Mouse (Mus musculus) cerebellum, postnatal 25 days (tissue): ENCODE measurements around the gene Dcst1.
A peak's percentile ranks its signal among the peaks of the same experiment; 100 is the strongest.

Source experiments
- DNase-seq, 2 experiments: peaks; one replicate each; pipeline ENCODE4 v3.0.0; 2021; ENCODE audit warnings: mixed read lengths in 2 of 2

Dcst1 gene

DNA sequence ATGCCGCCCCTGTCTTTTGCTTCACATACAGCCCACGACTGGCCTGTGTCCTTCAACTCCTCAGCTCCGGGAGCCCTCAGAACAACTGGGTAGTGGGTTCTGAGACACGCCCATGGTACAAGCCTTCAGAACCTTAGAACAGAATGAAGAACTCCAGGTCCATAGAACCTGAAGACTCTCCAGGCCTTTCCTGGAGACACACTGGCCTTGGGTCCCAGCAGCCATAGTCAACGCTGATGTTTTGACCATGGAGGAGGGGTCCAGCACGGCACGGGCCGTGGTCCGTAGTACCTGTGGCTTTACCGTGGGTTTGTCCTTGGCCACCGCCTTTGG, at the start of gene Dcst1:
Dcst1 (minus strand) TSS at position 101 of the 333 bp plus-strand sequence.
- DNase-seq: no peak

DNA sequence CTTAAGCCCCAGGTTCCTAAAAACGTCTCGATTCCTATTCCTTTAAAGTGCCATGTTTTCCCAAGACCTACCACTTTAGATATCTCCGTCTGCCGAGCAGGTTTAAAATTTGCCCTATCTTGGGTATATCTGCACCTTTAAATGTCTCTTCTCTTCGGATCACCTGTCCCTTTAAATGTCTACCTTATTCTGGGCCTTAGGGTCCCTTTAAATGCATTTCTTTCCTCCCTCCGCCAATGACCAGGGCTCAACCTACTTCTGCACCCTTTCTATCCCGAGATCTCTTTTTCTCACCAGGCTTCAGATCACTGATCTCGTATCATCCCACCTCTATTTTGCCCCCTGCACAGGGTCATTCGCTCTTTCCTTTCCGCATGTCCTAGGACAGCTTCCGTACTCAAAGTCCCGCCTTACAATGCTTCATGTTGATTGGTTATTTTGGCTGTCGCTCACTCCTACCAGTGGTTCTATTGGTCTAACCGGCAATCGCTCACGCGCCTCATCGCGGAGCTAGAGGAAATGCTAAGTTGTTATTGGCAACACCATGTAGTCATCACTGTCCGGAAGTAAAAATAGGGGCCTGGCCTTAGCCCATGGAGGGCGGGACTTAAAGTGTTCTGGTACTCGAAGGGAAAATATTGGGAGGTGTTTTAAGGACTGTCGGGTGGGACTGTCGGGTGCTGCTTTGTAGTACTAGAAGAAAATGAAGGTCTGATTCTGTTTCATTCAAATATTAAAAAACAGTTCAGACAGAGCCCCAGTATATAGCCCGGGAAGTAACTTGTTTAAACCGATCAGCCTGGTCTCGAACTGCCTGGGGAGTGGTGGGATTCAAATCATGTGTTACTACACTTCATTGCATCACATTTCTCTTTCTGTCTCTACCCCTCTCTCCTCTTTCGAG, 46.7 kb upstream of the Dcst1 start, which contains the start of gene Flad1:
Flad1 (minus strand) TSS at position 381 of the 904 bp plus-strand sequence.
- peak; percentile 97 to 100 for DNase-seq

DNA sequence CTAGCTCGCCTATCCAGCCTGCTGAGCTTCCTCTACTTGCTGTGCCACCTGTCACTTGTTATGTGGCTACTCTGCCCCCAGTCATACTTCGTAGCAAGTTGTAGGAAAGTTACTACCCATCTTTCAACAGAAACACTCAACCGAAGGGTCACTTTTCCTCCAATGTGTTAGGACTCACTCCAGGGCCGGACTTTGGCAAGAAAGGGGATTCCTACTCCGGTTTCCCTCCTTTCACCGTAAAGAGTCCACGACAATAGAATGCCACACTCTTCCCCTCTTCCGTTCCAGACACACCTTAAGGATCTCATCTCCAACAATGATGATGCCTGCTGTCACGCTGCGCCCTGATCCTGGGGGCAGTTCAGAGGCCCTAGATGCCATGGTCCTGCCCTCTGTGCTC, 45.8 kb upstream of the Dcst1 start:
- no peak for DNase-seq

GRCm38 (mm10) chr3:89409701-89410100, 44.6 kb upstream of the Dcst1 start:
- DNase-seq: no peak

DNA sequence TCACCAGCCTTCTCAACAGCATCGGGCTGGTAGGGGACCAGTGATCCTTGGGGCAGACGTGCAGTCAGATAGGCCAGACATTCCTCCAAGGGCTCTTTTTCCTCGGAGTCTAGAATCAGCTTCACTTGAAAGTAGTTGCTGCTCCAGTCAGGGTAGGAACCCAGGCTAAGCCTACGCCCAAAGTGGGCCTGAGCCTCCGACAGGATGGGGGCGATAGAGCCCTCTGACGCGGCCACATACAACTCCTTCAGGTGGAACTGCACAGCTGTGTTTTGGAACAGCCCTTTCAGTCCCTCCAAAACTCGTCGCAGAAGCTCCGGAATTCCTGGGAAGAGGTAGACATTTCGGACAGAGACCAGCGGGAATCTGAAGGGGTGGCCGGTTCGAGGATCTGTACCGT, 43.4 kb upstream of the Dcst1 start:
- DNase-seq: no peak

GRCm38 (mm10) chr3:89406887-89407286, 41.8 kb upstream of the Dcst1 start:
- DNase-seq: no peak

GRCm38 (mm10) chr3:89402693-89403092, 37.6 kb upstream of the Dcst1 start, which contains the start of gene Lenep:
Gene Lenep, minus strand, starts transcription at chr3:89402793.
- DNase-seq: no peak

DNA sequence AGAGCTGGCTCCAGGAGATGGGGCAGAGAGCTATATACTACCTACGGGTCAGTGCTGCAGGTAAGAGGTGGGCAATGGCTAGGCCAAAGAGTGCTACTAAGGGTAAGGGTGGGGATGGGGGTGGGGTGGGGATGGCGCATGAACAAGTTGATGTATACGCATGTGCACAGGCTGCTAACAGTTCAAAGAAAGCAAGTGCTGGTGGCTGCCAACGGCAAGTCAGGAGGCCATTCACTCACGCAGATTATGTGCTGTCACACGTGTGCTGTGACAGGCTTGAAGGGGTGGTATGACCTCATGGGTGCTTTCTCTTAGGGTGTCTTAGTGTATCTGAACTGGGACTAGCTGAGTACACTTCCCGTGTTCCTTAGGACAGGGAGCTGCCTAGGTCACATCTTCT, 36.3 kb upstream of the Dcst1 start:
- no peak for DNase-seq

- no peak for DNase-seq
Measured at GRCm38 (mm10) chr3:89396654-89397005, 31.6 kb upstream of the Dcst1 start.

- DNase-seq: peak; percentile 76 to 82
Measured at GRCm38 (mm10) chr3:89395806-89396653, 31.0 kb upstream of the Dcst1 start.

DNA sequence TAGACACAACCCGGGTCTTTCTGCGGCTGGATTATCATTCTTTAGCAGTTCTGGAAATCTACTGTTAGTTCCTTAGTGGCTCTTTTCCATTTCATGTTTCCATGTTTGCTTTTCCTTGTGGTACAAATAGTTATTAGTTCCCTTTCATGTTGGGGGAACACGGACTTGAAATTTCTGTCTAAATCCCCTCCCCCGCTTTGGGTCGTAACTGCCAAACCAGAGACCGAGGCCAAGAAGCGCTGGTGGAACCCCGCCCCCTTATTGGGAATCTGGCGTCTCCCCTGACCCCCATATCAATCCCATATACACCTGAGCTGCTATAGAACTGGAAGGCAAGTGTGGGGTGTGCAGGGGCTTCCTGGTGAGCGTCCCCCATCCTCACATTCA, 30.4 kb upstream of the Dcst1 start:
- DNase-seq: peak in 1 of 2 experiments; percentile 34

- peak in 1 of 2 experiments; percentile 91 for DNase-seq
Measured at GRCm38 (mm10) chr3:89394894-89395256, 29.8 kb upstream of the Dcst1 start.

DNA sequence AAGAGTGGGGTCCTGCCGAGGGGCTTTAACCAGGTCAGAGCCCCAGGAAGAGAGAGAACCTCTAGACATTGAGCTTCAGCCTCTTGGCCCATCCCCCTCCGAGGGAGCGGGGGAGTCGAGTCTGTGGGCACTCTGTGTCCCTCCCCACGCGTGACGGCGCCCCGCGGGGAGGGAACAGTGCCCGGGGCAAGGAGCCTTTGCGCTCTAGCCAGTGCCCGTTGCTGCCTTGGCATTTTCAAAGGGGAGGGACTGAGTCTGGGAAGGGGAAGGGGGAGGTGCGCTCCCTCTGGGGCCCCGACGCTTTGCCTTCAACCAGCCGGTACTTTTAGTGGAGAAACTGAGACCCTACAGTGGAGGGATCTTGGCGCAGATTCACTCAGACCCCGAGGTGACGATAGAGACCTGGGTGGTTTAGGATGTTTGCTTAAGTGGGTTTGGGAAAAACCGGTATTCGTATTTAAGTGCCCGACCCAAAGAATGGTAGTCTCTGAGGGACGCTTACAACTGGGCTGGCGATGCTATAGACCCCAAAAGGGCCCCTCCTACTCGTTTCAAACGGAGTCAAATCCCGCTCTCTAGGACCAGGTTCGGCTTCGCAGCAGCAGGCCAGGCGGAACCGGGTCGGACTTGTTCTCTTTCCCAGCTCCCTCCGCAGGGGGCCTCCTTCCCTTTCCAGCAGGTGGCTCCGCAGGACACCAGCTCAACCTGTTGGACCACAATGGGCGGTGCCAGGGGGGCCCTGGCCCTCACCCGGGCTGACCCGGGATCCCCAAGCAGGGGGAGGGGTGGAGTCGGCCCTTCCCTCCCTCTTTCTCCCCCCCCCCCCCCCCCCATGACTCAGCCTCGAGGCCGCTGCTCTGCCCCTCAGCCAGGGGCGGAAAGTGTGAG, 29.2 kb upstream of the Dcst1 start, which contains the start of gene Zbtb7b:
Zbtb7b (minus strand) TSS at position 771 of the 888 bp plus-strand sequence.
- peak; percentile 90 to 93 for DNase-seq

DNA sequence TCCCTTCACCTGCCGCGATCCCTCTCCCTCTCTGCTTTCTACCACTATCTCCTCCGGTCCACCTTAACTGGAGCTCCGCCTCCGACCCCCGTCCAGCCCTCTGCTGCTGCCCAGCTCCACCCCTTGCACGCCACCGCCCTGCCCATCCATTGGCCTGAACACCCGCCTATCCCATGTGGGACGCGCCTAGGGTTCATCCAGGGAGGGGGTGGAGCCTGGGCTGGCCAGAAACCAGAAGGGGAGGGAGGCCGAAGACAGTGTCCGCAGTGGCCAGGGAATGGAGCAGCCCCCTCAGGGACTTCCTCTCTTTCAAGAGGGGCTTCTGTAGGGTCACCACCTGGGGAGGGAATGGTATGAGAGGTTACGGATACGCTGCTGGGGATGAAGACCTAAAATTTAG, 28.6 kb upstream of the Dcst1 start:
- peak; percentile 98 to 99 for DNase-seq

- peak; percentile 55 to 75 for DNase-seq
Measured at GRCm38 (mm10) chr3:89392871-89393311, 27.8 kb upstream of the Dcst1 start.

DNA sequence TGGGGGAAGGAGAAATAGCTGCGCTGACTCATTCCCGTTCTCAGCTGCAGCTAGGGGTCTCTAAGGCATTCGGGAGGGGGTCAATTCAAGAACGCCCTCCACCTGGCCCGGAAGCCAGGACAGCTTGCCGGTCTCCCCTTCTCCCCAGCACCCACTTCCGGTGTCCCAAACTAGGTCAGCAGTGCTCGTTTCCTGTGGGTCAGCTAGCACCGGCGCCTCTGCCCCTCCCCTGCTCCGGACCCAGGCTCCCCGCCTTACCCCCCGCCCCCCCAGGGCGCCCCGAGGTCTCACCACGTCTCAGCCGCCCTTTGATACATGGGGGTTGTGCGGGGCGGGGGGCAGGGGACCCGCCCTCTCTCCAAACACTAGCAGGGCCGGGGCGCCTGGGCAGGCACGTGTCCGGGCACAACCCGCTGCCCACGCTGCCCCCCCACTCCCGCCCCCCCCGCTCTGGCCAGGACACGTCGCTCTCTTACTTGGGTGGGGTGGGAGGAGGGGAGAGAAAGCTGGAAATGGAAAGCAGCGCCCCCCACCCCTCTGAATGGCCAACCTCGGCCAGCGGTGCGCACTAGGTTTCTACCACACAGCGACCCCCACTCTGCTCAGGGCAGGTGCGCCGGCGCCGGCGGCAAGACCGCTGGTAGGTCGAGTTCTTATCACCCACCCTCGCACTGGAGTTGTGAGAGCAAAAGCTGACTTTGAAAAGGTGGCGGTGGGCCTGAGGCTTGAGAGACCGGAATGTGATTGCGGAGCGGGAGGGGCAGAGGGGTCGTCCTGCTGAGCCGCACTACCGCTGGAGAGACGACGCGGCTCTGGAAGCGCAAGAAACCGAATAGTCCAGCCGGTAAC, 26.8 kb upstream of the Dcst1 start:
- DNase-seq: peak; percentile 69 to 75

- DNase-seq: peak; percentile 39 to 59
Measured at GRCm38 (mm10) chr3:89390699-89391662, 25.9 kb upstream of the Dcst1 start.

DNA sequence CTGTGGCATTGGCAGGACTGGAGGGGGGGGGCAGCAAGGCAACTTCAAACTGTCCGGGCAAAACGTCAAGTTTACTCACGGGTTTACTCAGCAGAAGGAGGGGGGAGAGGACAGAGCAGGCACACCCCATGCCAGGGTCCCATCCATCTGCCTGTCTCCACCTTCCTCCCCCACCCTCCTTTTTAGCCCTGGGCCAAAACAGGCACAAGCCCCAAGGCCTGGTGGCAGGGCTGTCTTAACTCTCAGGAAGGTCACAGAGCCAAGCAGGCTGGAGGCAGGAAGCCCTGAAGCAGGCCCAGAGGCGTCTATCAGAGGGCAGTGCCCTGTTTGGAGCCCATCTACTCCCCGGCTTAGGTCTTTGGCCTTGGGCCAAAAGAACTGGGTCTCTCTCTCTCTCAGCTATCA, 25.1 kb upstream of the Dcst1 start:
- DNase-seq: peak; percentile 46 to 49

DNA sequence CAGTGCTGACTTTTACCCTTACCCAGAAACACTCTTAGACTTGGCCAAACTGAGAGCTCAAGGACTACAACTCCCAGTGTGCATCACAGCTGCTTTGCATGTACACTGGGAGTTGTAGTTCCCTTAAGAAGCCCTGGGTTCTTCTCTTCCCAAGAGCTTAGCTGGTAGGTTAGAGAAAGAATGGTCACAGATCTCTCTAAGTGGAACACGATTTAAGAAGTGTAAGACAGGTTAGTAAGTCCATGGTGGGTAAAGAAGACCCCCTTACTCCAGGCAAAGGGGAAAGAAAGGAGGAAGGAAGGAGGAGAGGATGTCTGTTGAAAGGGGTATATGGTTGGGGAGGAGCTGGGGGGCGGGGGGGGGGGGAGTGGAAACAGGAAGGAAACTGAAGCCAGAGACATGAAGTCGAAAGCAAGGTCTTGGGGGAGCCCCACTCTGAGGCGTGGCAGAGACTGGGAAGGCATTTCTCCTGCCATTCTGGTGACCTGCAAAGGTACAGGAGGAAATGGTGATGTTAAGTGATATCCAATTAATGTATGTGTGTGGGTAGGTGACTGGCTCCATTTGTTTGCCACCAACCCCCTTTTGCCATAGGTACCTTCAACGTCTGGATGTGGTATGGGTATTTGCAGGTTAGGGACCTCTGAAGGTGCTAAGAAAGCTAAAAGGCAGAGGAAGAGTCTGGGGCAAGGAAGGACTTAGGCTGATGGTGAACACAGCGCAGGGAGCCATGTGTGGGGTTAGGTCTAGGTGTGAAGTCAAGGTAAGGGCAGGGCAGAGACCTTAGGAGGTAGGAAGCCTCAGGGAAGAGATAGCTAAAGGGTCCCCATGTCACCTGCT, 24.1 kb upstream of the Dcst1 start:
- peak in 1 of 2 experiments; percentile 54 for DNase-seq
